Mouse (Mus musculus) heart, embryonic 16.5 days (tissue): ENCODE results near the gene Agfg1. TPM values are rescaled to one million over a fixed set of nuclear protein-coding genes. Genes with fewer than 3 reads are reported as not detected.

Experiments
- ATAC-seq: fragments of 200-750 bp; cut with Nextera tagmentation; replicated peaks from 2 replicates; pipeline ENCODE4 v1.8.0; 2017; ENCODE audit warnings: moderate number of reproducible peaks; ENCODE audit not compliant: insufficient read depth, low FRiP score; ENCODE audit errors: extremely low read depth
- H3K27ac ChIP-seq: fragments of 300-500 bp; sonication (generic); 2 replicates; pipeline ENCODE4 v1.5.1; 2014; ENCODE audit warnings: mild to moderate bottlenecking, low read length, control low read depth, moderate library complexity
- H3K27me3 ChIP-seq: fragments of 300-500 bp; sonication (generic); 2 replicates; pipeline ENCODE4 v1.6.1; 2014; ENCODE audit warnings: low read length, mixed read lengths; ENCODE audit not compliant: control insufficient read depth, insufficient read depth
- H3K36me3 ChIP-seq: fragments of 300-500 bp; sonication (generic); 2 replicates; pipeline ENCODE4 v1.6.1; 2014; ENCODE audit not compliant: control insufficient read depth, insufficient read depth
- H3K4me1 ChIP-seq: fragments of 300-500 bp; sonication (generic); 2 replicates; pipeline ENCODE4 v1.6.1; 2014; ENCODE audit warnings: low read length, mixed read lengths; ENCODE audit not compliant: control insufficient read depth, insufficient read depth
- H3K4me2 ChIP-seq: fragments of 300-500 bp; sonication (generic); 2 replicates; pipeline ENCODE4 v1.6.1; 2014; ENCODE audit warnings: low read depth, mild to moderate bottlenecking, control low read depth, low read length
- H3K4me3 ChIP-seq: fragments of 300-500 bp; sonication (generic); 2 replicates; pipeline ENCODE4 v1.5.1; 2014; ENCODE audit warnings: mild to moderate bottlenecking, control low read depth, low read length
- H3K9ac ChIP-seq: fragments of 300-500 bp; sonication (generic); 2 replicates; pipeline ENCODE4 v1.6.1; 2014; ENCODE audit warnings: low read length, control low read depth
- H3K9me3 ChIP-seq: fragments of 300-500 bp; sonication (generic); replicated peaks from 2 replicates; pipeline ENCODE4 v1.6.1; 2016; ENCODE audit warnings: low read length; ENCODE audit not compliant: control insufficient read depth
- WGBS: fragments of 180-500 bp; shearing (Covaris S2); extraction: QIAGEN DNeasy Blood & Tissue Kit; methylation state at CpG from one replicate; pipeline ENCODE4 v1.1.7; 2014; 5-methylcytosine and 5-hydroxymethylcytosine counted together
- polyA plus RNA-seq: library from polyadenylated mRNA; unstranded; fragments of >200 nt; fragmentation: Nextera tagmentation; extraction: Ambion mirVana; gene quantifications from 2 replicates; pipeline ENCODE4 v1.2.1, GENCODE M21; 2015

Gene Agfg1
- polyA plus RNA-seq, 1 experiment from 2014 or later: 30.4 TPM

DNA sequence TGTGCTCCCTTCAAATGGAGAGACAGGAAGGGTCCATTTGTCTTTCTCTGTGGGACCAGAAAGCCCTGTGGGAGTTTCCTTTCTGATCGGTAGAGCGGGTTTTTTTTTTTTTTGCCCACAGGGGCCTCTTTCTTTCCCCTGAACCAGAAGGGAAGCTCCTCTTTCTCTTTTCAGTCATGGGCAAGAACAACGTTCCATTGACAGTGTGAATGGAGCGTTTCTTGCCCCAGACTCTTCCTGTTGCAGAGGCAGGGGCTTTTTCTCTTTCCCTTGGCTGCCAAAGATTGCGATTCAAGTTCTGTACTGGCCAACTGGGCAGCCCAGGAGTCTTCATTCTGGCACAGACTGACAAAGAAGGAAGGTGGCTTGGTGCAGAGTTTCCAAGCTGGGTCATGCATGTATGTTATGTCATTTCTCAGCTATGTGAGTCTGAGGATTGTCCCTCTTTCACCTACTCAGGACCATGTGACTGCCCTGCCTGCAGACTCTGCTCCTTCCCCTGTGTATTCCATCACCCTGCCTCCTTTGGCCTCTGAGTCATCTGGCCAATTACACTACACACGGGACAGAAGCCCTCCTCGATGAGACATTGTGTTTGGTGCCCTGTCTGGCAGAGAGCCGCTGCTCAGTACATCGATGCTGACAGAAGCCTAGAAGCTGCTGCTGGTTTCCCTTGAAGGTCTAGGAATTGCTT is 7.6 kb upstream of the Agfg1 start:
- Histone ChIP-seq H3K36me3 (no peaks in the 10 kb centered on the region), H3K4me1 (peaks cover 27% of the 10 kb centered on the region), H3K9me3 (no peaks in the 10 kb centered on the region), H3K27me3 (no peaks in the 10 kb centered on the region), H3K4me3 (peak overlapping the region; percentile 14; the same call in 1 of the 2 replicates), H3K4me2 (peak overlapping the region; percentile 25), H3K9ac (peak overlapping the region; percentile 14), H3K27ac (peak overlapping the region; percentile 84)
- 24% methylated on average over 9 of the region's 9 CpGs for WGBS
- ATAC-seq: peak; percentile 85

DNA sequence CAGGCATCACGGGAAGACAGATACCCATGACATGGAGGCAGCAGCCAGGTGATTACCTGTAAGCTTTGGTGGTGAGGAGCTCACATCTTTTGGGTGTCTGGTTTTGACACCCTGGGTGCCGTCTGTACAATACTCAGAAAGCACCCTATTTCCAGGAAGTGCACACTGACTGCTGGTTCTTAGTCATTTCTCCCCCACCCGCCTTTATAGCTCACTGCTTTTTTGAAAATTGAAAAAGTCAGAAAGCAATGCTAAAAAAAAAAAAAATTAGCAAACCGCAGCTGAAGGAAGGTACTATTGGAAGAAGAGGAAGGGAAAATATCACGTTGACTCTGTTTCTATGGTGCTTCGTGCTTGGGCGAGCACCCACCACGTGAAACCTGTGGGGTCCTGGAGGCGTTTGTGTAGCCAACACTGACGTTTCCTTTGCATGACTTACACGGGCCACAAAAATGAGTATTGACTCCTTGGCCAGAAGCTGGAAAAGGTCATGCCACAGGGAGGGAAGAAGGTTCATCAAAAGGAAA is 6.7 kb upstream of the Agfg1 start:
- Histone ChIP-seq H3K9me3 (no peaks in the 10 kb centered on the region), H3K27me3 (no peaks in the 10 kb centered on the region), H3K9ac (peak overlapping the region; percentile 14; the same call in 1 of the 2 replicates), H3K4me3 (no peak overlapping the region), H3K36me3 (no peaks in the 10 kb centered on the region), H3K4me1 (peaks cover 27% of the 10 kb centered on the region), H3K4me2 (no peak overlapping the region; the same call in 1 of the 2 replicates), H3K27ac (peak overlapping the region; percentile 84)
- no peak for ATAC-seq
- 69% methylated on average over 11 of the region's 11 CpGs for WGBS

DNA sequence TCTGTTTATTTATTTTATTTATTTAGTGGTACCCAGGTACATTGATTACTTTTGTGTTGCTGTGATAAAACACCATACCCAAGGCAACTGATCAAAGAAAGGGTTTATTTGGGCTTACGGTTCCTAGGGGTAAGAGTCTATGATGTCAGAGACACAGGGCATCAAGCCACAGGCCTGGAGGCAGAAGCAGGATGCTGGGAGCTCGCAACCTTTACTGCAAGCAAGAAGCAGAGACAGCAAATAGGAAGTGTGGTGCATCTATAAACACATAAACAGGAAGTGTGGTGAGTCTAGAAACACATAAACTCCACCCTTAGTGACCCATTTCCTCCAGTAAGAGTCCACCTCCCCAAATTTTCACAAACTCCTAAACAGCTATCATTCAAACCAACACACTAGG is 5.8 kb upstream of the Agfg1 start:
- Histone ChIP-seq H3K4me2 (no peak overlapping the region), H3K36me3 (no peaks in the 10 kb centered on the region), H3K4me3 (no peak overlapping the region), H3K27ac (no peak overlapping the region), H3K9me3 (no peaks in the 10 kb centered on the region), H3K9ac (no peak overlapping the region), H3K27me3 (no peaks in the 10 kb centered on the region), H3K4me1 (peaks cover 27% of the 10 kb centered on the region)
- ATAC-seq: no peak
- 93% methylated on average over 2 of the region's 2 CpGs for WGBS

DNA sequence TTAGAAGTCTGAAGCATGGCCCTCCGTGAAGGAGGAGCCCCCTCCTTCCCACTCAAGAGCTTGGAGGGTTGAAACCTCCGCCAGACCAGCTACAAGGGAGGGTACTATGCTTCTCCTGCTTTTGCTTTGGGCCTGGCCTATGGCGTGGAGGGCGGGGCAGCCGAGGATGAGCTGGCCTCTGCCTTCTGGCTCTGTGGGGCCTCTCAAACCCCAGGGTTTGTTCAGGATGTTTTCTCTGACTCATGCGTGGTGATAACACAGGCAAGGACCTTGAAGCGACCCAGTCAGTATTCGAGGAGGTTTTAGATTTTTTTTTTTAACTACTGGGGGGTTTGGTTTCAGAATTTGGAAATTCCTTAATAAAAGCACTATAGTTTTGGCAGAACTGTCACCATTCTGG is 4.7 kb upstream of the Agfg1 start:
- H3K4me1 ChIP-seq: peaks cover 27% of the 10 kb centered on the region
- no peaks in the 10 kb centered on the region for H3K36me3 ChIP-seq
- peak overlapping the region; percentile 26 for H3K9ac ChIP-seq
- ATAC-seq: no peak
- H3K4me2 ChIP-seq: no peak overlapping the region
- no peaks in the 10 kb centered on the region for H3K27me3 ChIP-seq
- no peaks in the 10 kb centered on the region for H3K9me3 ChIP-seq
- H3K4me3 ChIP-seq: no peak overlapping the region
- H3K27ac ChIP-seq: peak overlapping the region; percentile 46
- 29% methylated on average over 8 of the region's 8 CpGs for WGBS

DNA sequence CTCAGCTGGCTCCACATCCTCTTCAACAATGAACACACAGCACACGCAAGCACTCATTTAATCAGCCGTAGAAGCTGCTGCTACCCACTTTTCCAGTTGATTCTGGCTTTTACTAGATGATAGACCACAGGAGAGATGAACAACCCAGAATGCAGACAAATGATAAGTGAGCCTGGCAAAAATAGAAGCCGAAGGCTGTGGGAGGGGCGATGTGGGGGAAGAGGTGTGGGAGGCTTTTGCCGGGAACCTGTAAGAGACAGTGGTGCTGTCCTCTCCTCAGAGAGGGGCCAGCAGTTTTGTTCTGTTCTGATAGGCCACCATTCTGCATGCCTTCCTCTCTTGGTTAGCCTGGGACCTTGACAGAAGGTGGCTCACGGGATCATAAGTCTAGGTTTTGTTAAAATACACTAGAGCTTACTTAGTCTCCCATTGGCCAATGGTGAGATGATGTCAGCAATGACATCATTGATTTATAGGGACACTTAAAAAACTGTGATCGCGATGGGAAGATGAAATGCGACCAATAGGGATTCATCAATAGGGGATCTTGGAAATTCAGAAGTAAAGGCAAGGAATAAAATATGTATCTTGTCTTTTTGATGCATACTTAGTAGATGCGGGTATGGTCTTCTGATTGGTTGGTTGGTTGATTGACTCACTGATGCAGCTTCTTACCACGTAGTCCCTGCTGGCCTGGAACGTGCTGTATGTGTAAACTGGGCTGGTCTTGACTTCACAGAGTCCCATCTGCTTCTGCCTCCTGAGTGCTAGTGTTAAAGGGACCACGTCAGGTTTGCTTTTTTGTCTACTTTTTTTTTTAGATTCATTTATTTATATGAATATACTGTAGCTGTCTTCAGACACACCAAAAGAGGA is 2.7 kb upstream of the Agfg1 start:
- Histone ChIP-seq H3K4me1 (peaks cover 30% of the 10 kb centered on the region), H3K27ac (no peak overlapping the region), H3K9me3 (no peaks in the 10 kb centered on the region), H3K27me3 (no peaks in the 10 kb centered on the region), H3K4me3 (no peak overlapping the region), H3K4me2 (no peak overlapping the region), H3K9ac (no peak overlapping the region), H3K36me3 (no peaks in the 10 kb centered on the region)
- 65% methylated on average over 13 of the region's 13 CpGs for WGBS
- ATAC-seq: no peak

DNA sequence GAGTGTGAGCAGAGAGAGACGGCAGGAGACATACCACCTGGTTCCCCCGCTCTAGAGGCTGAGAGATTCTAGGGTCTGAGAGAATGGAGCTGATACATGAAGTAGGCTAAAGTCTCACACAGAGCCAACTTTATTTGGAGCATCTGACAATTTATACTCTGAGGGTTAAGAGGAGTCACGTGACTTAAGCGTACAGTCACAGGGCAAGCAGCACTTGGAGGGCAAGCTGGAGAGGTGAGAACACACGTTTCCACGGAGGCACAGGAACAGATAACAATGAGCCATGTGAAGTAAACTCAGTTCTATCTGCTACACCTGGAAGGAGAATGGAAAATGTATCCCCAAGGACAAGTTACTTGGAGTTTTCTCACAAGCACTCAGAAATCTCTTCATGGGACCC is 1.7 kb upstream of the Agfg1 start:
- Histone ChIP-seq H3K9ac (no peak overlapping the region), H3K9me3 (no peaks in the 10 kb centered on the region), H3K36me3 (no peaks in the 10 kb centered on the region), H3K27me3 (no peaks in the 10 kb centered on the region), H3K4me1 (peaks cover 21% of the 10 kb centered on the region), H3K4me2 (no peak overlapping the region), H3K4me3 (no peak overlapping the region), H3K27ac (no peak overlapping the region)
- 62% methylated on average over 6 of the region's 6 CpGs for WGBS
- ATAC-seq: no peak

DNA sequence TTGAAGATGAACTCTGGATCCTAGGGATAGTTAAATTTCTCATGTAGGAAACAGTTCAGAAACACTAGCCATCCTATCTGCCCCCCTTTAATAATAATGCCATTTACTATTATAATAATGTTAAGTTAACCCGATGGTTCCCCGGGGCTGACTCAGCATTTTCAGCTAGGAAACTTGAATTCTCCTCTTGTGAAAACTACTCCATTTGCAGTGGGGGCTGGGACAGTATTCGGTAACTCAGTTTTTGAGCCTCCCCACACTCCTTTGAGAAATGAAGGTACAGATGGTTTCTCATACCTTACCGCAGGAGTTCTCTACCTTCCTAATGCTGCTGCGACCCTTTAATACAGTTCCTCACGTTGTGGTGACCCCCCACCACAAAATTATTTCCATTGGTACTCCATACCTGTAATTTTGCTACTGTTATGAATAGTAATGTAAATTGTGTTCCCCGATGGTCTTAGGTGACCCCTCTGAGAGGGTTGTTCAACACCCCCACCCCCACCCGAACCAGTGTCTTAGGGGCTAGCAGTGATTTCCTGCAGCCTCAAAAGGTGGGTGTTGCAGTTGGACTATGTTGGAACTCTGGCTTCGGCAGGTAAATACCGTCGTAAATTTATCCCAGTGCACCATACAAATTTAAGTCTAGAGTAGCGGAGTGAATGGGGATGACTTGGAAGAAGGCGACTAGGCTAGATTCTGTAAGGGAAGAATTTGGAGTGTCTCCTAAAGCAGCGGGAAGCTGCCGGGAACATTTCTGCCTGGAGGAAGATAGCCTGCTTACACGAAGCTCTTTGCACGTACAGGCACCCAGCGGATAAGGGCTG is 601 bp upstream of the Agfg1 start:
- 0 out of 2 replicates have a peak, but pooled peaks have one; percentile 8 for ATAC-seq
- Histone ChIP-seq H3K9me3 (no peaks in the 10 kb centered on the region), H3K36me3 (no peaks in the 10 kb centered on the region), H3K4me1 (peaks cover 22% of the 10 kb centered on the region), H3K27ac (no peak overlapping the region), H3K9ac (peak overlapping the region; percentile 69), H3K27me3 (no peaks in the 10 kb centered on the region), H3K4me3 (peak overlapping the region; percentile 99), H3K4me2 (peak overlapping the region; percentile 73)
- WGBS: 33% methylated on average over 18 of the region's 18 CpGs

DNA sequence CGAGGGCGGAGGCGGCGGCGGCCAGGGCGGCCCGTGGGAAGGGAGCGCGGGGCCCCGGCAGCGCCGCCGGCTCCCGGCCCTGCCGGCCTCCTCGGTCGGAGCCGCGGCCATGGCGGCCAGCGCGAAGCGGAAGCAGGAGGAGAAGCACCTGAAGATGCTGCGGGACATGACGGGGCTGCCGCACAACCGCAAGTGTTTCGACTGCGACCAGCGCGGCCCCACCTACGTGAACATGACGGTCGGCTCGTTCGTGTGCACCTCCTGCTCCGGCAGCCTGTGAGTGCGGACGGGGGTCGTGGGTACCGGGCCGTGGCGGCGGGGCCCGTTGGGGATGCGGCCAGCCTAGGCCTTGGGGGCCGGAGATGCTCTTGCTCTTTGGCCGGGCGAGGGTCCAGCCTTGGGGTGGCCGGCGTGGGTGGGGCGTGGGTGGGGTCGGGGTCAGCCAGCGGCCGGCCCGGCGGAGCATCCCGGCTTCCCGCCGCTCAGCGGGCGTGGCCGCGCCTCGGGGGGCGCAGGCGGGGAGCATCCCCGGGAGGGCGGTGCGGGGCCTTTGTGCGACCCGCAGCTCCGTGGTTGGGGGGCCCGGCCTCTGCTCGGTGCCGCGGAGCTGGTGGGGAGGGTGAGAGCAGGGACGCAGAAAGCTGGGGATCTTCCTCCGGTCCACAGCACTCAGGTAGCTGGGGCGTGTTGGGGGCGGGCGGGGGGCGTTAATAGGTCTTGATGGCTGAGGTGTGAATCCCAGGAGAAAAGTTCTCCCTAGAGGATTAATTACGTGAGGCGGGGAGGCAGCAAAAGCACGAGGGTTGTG is 535 bp downstream of the Agfg1 start:
- no peaks in the 10 kb centered on the region for H3K9me3 ChIP-seq
- peak overlapping the region; percentile 91 for H3K9ac ChIP-seq
- ATAC-seq: peak; percentile 69
- WGBS: under 1% methylated on average over 84 of the region's 86 CpGs
- peak overlapping the region; percentile 91 for H3K4me2 ChIP-seq
- peaks cover 24% of the 10 kb centered on the region for H3K4me1 ChIP-seq
- peak overlapping the region; percentile 85 for H3K27ac ChIP-seq
- H3K4me3 ChIP-seq: peak overlapping the region; percentile 99
- H3K27me3 ChIP-seq: no peaks in the 10 kb centered on the region
- H3K36me3 ChIP-seq: no peaks in the 10 kb centered on the region
